Mouse (Mus musculus) gastrocnemius, postnatal 10 days (tissue): ENCODE results near the gene Ran. TPM values are rescaled to one million over a fixed set of nuclear protein-coding genes. Genes with fewer than 3 reads are reported as not detected.
"Not testable (repeated sequence)": the region's sequence is repeated elsewhere in the genome, so short reads cannot be mapped to it uniquely, and the experiment has no call there.

Experiments used
- DNase-seq: peaks from one replicate; pipeline ENCODE4 v3.0.0; 2021; ENCODE audit warnings: mixed read lengths
- long read RNA-seq, 2 experiments: library from polyadenylated mRNA; stranded (forward); transcript quantifications; one replicate each; pipeline ENCODE4 v2.0.0; 2021
- total RNA-seq, 2 experiments: library from RNA; stranded (reverse); gene quantifications; 2 replicates each; pipeline ENCODE4 v1.2.3; 2021

The Ran gene
- 10 to 100 TPM; 88.5 to 91.3 TPM for total RNA-seq
- long read RNA-seq, experiment 1, transcript Ran-201 (7 exons, 2,377 nt): major isoform, 133 of 144 reads
- long read RNA-seq, experiment 1, transcript Ran-202 (6 exons, 2,423 nt): minor isoform, 5 of 144 reads
- long read RNA-seq, experiment 1, partial matches to known transcripts: 5 of 144 reads
- long read RNA-seq, experiment 1, other reads (novel, unspliced or antisense): 1 of 144 reads
- long read RNA-seq, experiment 2, transcript Ran-201 (7 exons, 2,377 nt): major isoform, 157 of 178 reads
- long read RNA-seq, experiment 2, transcript Ran-202 (6 exons, 2,423 nt): minor isoform, 6 of 178 reads
- long read RNA-seq, experiment 2, partial matches to known transcripts: 8 of 178 reads
- long read RNA-seq, experiment 2, other reads (novel, unspliced or antisense): 7 of 178 reads

- peak; percentile 95 for DNase-seq
Observed at GRCm38 (mm10) chr5:129019497-129020299, at the start of gene Ran. Gene Ran, plus strand, starts transcription at chr5:129020069.

DNA sequence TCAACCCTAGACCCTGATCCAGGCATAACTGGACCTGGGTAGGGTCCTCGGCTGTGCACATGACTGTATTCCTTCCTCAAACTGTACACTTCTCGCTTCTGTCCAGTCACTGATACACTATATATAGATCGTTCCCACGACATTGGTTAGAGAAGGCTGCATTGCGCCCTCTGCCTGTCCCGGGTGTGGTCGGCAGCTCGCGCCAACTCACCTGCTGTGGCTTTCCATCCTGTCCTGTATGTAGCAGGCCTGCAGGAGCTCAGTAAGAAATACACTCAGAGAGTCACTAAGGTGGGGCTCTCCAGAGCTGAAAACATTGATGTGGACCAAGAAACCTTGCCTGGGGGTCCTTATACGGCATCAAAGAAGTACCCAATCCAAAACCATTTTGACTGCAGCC lies 49.0 kb upstream of the Ran start:
- no peak for DNase-seq

GRCm38 (mm10) chr5:128971298-128971697 lies 48.6 kb upstream of the Ran start:
- peak; percentile 67 for DNase-seq

DNA sequence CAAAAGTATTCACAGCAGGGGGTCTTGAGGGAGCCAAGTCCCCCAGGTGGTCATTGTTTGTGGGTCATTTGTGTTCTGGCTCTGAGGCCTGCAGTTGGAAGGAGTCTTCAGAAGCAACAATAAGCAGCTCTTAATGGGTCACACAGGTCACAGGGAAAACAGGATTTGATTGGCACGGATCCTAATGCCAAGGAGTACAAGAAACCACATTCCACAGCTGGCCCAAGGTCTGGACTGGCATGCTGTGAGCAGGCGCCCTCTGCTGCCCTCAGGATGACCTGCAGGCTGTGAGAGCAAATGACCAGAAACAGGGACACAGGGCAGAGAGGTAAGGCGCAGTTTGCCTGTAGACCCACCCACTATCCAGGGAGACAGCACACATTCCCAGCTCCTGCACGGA lies 43.6 kb upstream of the Ran start:
- no peak for DNase-seq

DNA sequence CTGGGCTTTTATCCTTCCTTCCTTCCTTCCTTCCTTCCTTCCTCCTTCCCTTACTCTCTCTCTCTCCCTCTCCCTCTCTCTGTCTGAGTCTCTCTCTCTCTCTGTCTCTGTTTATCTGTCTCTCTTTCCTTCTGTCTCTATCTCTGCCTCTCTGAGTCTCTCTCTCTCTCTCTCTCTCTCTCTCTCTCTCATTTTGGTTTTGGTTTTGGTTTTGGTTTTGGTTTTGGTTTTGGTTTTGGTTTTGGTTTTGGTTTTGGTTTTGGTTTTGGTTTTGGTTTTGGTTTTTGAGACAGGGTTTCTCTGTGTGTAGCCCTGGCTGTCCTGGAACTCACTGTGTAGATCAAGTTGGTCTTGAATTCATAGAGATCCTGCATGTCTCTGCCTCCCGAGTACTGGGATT lies 42.4 kb upstream of the Ran start:
- DNase-seq: not testable (repeated sequence)

DNA sequence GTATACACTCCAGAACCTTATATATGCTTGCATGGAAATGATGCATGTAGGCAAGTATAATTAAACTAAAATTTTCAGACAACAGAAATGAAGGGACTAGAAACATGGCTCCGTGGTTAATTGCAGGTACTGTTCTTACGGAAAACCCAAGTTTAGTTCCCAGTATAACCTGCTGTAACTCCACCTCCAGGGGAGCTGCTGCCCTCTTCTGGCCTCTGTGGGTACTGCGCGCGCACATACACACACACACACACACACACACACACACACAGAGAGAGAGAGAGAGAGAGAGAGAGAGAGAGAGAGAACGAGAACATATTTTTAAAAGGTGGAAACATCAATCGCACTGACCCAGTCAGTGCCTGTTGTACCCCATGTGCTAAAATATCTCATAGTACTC lies 40.9 kb upstream of the Ran start:
- no peak for DNase-seq

DNA sequence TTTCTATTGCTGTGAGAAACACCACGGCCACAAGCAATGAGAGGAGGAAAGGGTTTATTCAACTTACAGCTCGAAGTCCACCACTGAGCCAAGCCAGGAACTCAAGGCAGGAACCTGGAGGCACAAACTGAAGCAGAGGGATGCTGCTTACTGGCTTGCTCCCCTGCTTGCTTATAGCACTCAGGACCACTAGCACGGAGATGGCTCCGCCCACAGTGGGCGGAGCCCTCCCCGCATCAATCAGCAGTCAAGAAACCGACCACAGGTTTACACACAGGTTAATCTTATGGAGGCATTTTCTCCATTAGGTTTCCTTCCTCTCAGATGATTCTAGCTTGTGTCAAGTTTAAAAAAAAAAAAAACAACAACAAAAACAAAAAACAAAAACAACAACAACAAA lies 39.0 kb upstream of the Ran start:
- DNase-seq: no peak

DNA sequence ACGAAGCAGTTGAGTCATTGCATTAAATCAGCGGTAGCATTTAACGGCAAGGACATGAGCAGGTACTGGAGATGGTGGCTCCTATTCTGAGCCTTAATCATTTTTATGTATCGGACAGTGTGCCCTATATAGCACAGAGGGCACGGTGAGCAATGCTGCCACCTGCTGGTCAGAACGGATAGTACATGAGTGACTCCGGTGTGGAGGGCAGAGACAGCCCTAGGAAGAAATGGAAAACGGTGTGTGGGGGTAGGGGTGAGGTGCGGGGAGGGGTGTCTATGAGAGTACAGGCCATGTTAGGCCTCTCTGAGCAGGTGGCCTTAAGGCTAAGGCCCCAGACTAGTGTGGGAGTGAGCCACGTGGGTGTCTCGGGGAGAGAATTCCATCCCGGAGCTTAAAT lies 38.3 kb upstream of the Ran start:
- peak; percentile 73 for DNase-seq

- no peak for DNase-seq
Observed at GRCm38 (mm10) chr5:128984536-128984935, 35.3 kb upstream of the Ran start.

- DNase-seq: no peak
Observed at GRCm38 (mm10) chr5:128985946-128986345, 33.9 kb upstream of the Ran start.

DNA sequence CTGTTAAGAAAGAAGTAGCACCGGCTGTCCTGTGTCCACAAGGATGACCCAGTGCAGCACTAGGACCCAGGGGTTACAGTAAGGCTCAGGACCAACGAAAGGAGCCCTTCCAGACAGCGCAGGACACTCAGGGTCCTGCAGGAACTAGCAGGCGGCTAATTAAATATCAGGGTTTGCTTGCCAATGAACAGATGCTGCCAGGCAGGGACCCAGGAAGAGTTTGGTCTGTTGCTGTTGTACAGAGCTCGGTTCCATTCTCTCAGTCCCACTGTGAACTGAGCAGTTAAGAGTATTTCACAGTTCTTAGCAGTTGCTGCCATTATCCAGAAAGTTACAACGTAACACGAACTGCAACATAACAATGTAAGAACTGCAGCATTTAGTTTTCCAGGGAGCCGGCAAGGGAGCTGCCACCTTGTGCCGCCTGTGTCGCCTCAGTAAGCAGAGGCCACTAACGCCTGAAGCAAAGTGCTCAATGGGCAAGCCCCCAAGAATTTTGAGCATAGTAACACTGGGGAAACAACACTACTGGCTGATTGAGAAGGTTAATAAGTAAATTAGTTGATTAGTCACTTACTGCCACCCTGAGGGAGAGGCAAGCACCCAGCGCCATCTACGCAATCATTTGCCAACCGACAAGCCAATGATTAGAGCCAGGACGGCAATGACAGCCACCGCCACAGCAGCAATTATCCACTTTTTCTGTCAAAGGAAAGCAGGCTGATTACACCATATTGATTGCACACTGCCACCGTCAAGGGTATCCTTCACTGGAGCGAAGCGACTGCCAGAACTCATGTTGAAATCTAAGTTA lies 32.5 kb upstream of the Ran start:
- DNase-seq: no peak

DNA sequence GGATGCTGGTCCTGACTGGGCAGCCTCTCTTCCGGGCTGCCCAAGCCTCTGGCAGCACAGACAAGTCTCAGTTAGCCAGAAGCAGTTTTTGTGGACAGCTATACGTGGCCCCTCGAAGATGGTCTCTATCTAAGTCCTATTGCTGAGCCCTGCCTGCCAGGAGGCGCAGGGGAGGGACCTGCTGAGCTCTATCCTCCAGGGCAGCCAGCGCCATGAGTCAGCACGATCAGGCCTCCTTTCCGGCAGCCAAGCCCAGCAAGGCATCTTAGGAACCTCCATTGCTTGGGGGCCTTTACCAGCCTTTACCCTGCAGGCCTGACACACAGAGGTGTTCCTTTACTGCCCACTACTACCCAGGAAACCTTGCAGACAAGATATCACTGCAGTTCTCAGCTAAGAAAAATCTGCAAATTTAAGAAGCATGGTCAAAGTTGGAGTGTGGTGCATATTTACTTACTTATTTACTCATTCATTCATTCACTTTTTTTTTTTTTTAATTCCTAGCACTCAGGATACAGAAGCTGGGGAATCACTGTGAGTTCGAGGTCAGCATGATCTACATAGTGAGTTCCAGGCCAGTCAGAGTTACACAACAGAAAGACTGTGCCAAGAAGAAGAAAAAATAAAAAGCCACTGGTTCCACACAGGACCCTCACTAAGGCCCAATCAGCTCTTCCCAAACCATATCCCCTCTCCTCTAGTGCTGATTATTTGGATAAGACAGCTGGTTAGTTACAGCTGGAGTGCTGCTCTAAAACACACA lies 19.0 kb upstream of the Ran start:
- DNase-seq: peak; percentile 14

- DNase-seq: peak; percentile 26
Observed at GRCm38 (mm10) chr5:129002571-129003011, 17.3 kb upstream of the Ran start.

DNA sequence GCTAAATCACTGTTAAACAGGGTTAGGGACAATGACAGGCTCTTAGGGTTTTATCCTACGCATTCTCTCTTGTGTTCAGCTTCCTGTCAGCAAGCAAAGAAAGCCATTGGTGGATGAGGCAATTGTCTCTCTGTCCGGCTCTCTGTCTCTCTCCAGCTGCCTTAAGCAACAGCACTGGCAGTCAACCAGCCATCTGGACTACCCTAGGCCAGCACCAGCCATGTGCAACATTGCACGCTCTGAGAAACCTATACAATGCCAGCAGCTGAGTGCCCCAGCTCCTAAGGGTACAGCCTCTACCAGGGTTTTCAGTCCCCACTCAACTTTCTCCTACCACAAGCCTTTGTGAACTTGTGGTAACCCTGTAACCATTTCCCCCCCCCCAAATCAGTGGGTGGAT lies 14.5 kb upstream of the Ran start:
- DNase-seq: no peak

GRCm38 (mm10) chr5:129006031-129006788 lies 13.7 kb upstream of the Ran start:
- DNase-seq: peak; percentile 2

DNA sequence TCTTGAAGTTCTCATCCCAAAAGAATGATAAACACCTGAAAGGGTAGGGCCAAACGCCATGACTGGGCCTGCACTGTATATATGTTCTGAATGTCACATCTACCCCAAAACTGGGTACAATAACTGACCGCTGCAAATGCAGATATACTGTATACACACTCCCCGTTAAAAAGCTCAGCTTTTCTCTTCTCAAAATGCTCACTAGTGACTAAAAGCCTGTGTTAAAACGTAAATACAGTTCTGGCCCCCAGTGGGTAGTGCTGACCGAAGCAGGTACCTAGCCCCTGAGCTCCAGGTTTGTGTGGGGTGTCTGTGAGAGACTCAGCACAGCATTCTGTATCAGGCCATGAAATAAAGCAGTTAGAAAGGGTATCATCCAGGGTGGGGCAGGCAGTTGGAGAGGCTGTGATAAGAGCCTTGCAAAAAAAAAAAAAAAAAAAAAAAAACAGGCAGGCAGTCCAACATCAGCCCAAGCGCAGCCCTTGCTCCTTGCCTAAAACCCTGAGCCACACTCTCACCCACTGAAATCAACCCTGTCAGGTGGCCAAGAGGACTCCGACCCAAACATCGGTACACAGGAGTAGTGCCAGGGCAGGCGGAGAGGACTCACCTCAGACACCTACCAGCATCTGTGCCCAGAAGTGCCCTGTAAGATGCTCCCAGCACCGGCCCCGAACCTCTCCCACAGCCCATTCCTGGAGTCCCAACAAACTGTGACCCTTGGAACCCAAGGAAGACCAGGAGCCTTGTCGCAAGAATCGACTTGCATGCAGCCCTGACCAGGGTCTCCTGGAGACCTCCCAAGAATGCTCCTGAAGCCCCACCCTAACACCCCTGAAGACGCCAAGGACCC lies 12.5 kb upstream of the Ran start:
- DNase-seq: peak; percentile 7

GRCm38 (mm10) chr5:129008008-129008407 lies 11.9 kb upstream of the Ran start:
- DNase-seq: no peak

DNA sequence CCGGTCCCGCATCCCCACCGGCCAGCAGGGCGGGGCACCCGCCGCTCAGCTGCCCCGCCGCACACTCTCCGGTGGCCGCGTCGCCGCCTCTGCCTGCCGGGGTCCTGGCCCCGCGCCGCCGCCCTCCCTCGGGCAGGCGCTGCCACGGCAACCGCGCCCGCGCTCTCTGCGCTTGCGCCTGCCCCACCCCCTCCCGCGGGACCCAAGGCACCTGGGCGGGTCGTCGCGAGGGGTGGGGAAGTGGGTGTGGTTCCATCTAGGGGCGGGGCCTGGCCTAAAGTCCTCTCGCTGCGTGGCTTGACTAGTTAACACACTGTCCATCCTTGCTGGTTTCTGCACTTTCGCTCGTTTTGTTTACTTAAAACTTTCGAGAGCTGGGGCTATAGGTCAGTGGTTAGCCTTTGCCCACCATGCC lies 11.4 kb upstream of the Ran start, which contains the start of gene Stx2:
Gene Stx2, minus strand, starts transcription at position 163 of the 415 bp plus-strand sequence.
- DNase-seq: peak; percentile 94

- no peak for DNase-seq
Observed at GRCm38 (mm10) chr5:129009577-129009976, 10.3 kb upstream of the Ran start.

- DNase-seq: no peak
Observed at GRCm38 (mm10) chr5:129010937-129011336, 8.9 kb upstream of the Ran start.
